Mouse (Mus musculus) liver, embryonic 12.5 days (tissue): ENCODE data around the gene Amotl1. TPM values are rescaled to one million over a fixed set of nuclear protein-coding genes. Genes with fewer than 3 reads are reported as not detected.

Experiments used
- ATAC-seq: fragments of 200-750 bp; cut with Nextera tagmentation; 2 replicates; pipeline ENCODE4 v1.8.0; 2017; ENCODE audit warnings: moderate number of reproducible peaks, mild to moderate bottlenecking, moderate library complexity
- H3K27ac ChIP-seq: fragments of 300-500 bp; sonication (generic); 2 replicates; pipeline ENCODE4 v1.5.1; 2016; ENCODE audit warnings: mild to moderate bottlenecking
- H3K27me3 ChIP-seq: fragments of 300-500 bp; sonication (generic); replicated peaks from 2 replicates; pipeline ENCODE4 v1.6.1; 2016; ENCODE audit warnings: mild to moderate bottlenecking, moderate library complexity
- H3K36me3 ChIP-seq: fragments of 300-500 bp; sonication (generic); 2 replicates; pipeline ENCODE4 v1.6.1; 2016; ENCODE audit warnings: mild to moderate bottlenecking, moderate library complexity
- H3K4me1 ChIP-seq: fragments of 300-500 bp; sonication (generic); 2 replicates; pipeline ENCODE4 v1.6.1; 2016
- H3K4me2 ChIP-seq: fragments of 300-500 bp; sonication (generic); 2 replicates; pipeline ENCODE4 v1.6.1; 2016; ENCODE audit warnings: mild to moderate bottlenecking, moderate library complexity
- H3K4me3 ChIP-seq: fragments of 300-500 bp; sonication (generic); 2 replicates; pipeline ENCODE4 v1.5.1; 2016; ENCODE audit warnings: mild to moderate bottlenecking, moderate library complexity
- H3K9ac ChIP-seq: fragments of 300-500 bp; sonication (generic); 2 replicates; pipeline ENCODE4 v1.6.1; 2016; ENCODE audit warnings: mild to moderate bottlenecking, moderate library complexity
- H3K9me3 ChIP-seq: fragments of 300-500 bp; sonication (generic); replicated peaks from 2 replicates; pipeline ENCODE4 v1.6.1; 2016; ENCODE audit warnings: mild to moderate bottlenecking, moderate library complexity
- WGBS: fragments of 180-500 bp; shearing (Covaris S2); methylation state at CpG from one replicate; pipeline ENCODE4 v1.1.7; 2016; ENCODE audit not compliant: insufficient replicate concordance; 5-methylcytosine and 5-hydroxymethylcytosine counted together
- polyA plus RNA-seq: library from polyadenylated mRNA; unstranded; fragments of >200 nt; fragmentation: Nextera tagmentation; extraction: Ambion mirVana; gene quantifications from 2 replicates; pipeline ENCODE4 v1.2.1, GENCODE M21; 2016

Gene Amotl1
- polyA plus RNA-seq, 1 experiment from 2014 or later = 3.4 TPM

- H3K27me3 ChIP-seq = no peaks in the 10 kb centered on the region
- H3K4me1 ChIP-seq = no peaks in the 10 kb centered on the region
- no peaks in the 10 kb centered on the region for H3K9me3 ChIP-seq
- ATAC-seq = 0 out of 2 replicates have a peak, but pooled peaks have one; percentile 42
- 8% methylated on average over 4 of the region's 4 CpGs for WGBS
- no peak overlapping the region for H3K27ac ChIP-seq
- H3K4me3 ChIP-seq = no peak overlapping the region
- no peaks in the 10 kb centered on the region for H3K36me3 ChIP-seq
- no peak overlapping the region for H3K9ac ChIP-seq
- no peak overlapping the region for H3K4me2 ChIP-seq
Measured at GRCm38 (mm10) chr9:14523408-14524043, 121.3 kb downstream of the Amotl1 start.

DNA sequence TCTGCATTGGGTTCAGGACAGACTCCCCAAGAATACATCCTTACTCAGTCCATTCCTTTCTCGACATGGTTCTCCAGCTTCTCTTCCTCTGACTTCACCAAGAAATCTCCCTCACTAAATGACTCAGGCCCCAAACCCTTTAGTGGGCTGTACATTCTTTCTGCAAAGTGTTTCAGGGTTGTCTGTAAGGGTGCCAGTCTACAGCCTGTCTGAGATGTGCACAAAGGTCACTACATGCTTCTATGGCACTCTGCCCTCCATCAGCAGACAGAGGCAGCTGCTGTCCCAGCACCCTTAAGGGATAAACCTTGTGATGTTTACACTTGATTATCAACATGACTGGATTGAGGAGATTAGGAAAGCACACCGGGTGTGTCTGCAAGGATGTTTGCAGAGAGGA lies 123.2 kb downstream of the Amotl1 start:
- ATAC-seq = no peak
- Histone ChIP-seq H3K4me3 (no peak overlapping the region), H3K9ac (no peak overlapping the region), H3K27me3 (no peaks in the 10 kb centered on the region), H3K27ac (no peak overlapping the region), H3K36me3 (no peaks in the 10 kb centered on the region), H3K9me3 (no peaks in the 10 kb centered on the region), H3K4me1 (no peaks in the 10 kb centered on the region), H3K4me2 (no peak overlapping the region)
- WGBS = 31% methylated on average over 2 of the region's 2 CpGs

DNA sequence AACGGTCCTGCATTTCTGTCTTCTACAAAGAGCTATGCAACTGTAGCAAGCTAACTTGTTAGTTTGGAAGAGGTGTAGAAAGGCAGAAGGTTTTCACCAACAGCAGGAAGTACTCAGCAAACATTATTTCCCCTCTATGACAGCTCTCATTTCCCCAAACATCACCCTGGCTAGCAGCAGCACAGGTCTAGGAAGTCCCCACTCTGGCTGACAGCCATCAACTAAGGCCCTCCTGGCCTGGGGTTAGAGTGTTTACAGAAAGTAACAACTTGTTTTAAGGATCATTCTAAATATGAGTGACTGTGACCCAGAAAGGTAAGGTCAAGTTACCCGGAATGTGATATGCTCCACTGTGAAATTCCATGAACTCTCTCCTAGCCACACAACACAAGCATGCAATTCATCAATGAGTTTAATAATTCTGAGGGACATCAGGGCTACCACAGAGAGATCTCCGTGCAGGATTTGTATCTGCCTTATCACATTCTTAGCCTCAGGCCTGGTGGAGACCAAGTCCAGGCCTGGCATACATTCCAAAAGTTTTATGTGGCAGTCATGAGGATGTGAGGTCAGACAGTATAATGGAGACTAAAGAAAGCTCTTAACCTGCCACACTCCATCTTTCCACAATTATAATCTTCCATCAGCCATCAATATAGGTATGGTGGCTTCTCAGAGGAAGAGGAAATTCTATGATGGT lies 123.7 kb downstream of the Amotl1 start:
- H3K9ac ChIP-seq = no peak overlapping the region
- no peak for ATAC-seq
- no peak overlapping the region for H3K27ac ChIP-seq
- H3K27me3 ChIP-seq = no peaks in the 10 kb centered on the region
- whole genome bisulfite sequencing = 47% methylated on average over 3 of the region's 3 CpGs
- H3K4me2 ChIP-seq = no peak overlapping the region
- no peak overlapping the region for H3K4me3 ChIP-seq
- H3K4me1 ChIP-seq = no peaks in the 10 kb centered on the region
- no peaks in the 10 kb centered on the region for H3K36me3 ChIP-seq
- H3K9me3 ChIP-seq = no peaks in the 10 kb centered on the region

DNA sequence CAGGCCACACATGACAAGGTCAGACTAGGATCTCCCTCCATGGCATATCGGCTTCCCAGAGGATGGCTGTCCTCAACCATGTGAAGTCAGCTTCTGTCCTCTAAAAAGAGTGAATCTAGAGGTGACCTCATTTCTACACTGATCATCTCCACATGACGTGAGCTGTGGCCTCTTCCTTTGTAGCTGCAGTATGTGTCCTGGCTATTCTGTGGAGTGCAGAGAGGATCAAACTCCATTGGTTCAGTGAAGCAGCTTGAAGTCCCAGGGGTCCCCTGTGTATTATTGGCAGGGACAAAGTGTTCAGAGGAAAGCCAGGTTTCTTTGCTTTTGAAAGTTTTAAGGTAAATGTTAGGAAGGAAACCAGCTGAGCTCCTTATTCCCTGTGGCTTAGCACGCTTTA lies 126.8 kb downstream of the Amotl1 start:
- H3K4me1 ChIP-seq = no peaks in the 10 kb centered on the region
- H3K4me2 ChIP-seq = no peak overlapping the region
- no peak overlapping the region for H3K4me3 ChIP-seq
- H3K36me3 ChIP-seq = no peaks in the 10 kb centered on the region
- no peaks in the 10 kb centered on the region for H3K27me3 ChIP-seq
- 61% methylated on average over 3 of the region's 3 CpGs for WGBS
- H3K9me3 ChIP-seq = no peaks in the 10 kb centered on the region
- no peak overlapping the region for H3K27ac ChIP-seq
- H3K9ac ChIP-seq = no peak overlapping the region
- ATAC-seq = no peak

DNA sequence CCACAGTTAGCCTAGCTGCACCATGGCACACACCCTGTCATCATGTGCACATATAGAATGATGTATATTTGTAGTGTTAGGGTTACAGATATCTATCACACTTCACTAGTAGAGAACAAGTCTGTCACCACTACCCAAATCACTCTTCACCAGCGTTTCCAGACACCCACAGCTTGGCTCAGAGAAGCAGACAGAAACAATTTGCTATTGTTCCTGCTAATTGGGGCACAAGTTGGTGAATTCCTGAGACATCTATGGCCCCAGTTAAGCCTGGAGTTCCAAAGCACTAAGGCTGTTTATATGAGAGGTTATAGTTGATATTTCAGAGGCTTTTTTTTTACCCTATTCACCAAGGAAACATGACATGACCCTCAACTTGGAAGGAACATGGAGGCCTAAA lies 127.6 kb downstream of the Amotl1 start:
- H3K27ac ChIP-seq = no peak overlapping the region
- no peak for ATAC-seq
- 38% methylated on average over 1 of the region's 1 CpGs for WGBS

DNA sequence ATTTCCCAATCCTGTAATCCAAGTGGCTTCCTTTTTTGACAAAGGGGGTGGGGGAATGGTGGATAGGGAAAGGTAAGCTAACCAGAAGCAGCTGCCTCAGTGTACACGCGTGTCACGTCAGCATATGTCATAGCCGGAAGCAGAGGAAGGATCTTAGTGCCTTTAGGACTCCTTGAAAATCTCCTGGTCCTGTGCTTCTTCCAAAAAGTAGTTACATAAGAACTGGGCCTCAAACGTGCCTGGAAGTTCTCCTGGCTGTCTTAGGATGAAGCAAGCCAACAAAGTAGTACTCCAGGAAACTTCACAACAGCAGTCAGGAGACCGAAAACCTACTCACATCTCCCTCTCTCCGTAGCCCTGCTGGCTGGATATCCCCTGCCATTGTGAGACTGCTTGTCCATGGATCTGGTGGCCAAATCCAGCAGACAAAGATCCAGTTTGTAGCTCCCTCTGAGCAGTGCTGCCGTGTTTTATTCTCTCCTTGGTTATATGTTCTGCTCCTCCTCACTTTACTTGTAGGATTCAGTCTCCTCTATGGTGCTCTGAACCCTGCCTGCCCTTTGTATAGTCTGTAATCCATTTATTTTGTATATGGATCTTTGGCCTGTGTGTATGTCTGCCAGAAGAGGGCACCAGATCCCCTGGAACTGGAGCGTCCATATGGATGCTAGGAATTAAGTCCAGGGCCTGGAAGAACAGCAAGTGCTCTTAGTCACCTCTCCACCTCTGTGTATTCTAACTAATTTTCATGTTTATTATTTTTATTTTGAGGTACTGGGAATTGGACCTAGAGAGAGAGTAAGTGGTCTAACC lies 132.0 kb downstream of the Amotl1 start:
- WGBS = 74% methylated on average over 9 of the region's 9 CpGs
- no peak overlapping the region for H3K4me2 ChIP-seq
- no peak overlapping the region for H3K27ac ChIP-seq
- H3K36me3 ChIP-seq = peaks cover 44% of the 10 kb centered on the region
- no peak for ATAC-seq
- no peaks in the 10 kb centered on the region for H3K4me1 ChIP-seq
- no peaks in the 10 kb centered on the region for H3K27me3 ChIP-seq
- no peak overlapping the region for H3K4me3 ChIP-seq
- H3K9ac ChIP-seq = no peak overlapping the region
- H3K9me3 ChIP-seq = no peaks in the 10 kb centered on the region

More for the DNA sequence above, 127.6 kb downstream of the Amotl1 start:
- H3K4me2 ChIP-seq = no peak overlapping the region
- H3K4me1 ChIP-seq = no peaks in the 10 kb centered on the region
- no peaks in the 10 kb centered on the region for H3K27me3 ChIP-seq
- no peak overlapping the region for H3K4me3 ChIP-seq
- H3K9ac ChIP-seq = no peak overlapping the region
- H3K9me3 ChIP-seq = no peaks in the 10 kb centered on the region
- H3K36me3 ChIP-seq = peaks cover 3% of the 10 kb centered on the region; the same call in 1 of the 2 replicates

DNA sequence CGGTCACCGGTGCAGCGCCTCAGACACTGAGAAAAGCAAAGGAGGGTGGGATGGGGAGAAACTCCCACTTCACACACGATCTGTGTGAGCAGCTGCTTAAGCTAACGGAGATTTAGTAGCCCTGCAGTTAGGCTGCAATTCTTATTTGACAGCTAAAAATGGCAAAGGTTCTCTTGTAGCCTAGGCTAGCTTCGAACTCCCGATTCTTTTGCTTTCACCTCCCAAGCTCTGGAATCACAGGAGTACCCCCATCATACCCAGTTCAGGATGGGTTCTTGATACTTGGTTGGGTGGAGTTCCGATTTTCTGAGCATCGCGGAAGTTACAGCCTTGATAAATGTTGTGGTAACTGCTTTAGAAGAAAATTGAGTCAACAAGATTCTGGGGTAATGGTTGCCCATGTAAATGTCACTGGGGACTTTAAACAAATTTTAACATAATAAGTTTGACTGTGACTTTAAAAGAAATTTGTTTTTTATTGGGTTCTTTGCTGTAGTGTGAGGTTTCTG lies 143.9 kb downstream of the Amotl1 start:
- ATAC-seq = no peak
- Histone ChIP-seq H3K9me3 (no peaks in the 10 kb centered on the region), H3K4me1 (peaks cover 16% of the 10 kb centered on the region), H3K27me3 (no peaks in the 10 kb centered on the region), H3K4me3 (peak overlapping the region; percentile 95), H3K9ac (peak overlapping the region; percentile 85), H3K27ac (peak overlapping the region; percentile 68), H3K4me2 (peak overlapping the region; percentile 80), H3K36me3 (peaks cover 38% of the 10 kb centered on the region)
- whole genome bisulfite sequencing = 1% methylated on average over 10 of the region's 10 CpGs

DNA sequence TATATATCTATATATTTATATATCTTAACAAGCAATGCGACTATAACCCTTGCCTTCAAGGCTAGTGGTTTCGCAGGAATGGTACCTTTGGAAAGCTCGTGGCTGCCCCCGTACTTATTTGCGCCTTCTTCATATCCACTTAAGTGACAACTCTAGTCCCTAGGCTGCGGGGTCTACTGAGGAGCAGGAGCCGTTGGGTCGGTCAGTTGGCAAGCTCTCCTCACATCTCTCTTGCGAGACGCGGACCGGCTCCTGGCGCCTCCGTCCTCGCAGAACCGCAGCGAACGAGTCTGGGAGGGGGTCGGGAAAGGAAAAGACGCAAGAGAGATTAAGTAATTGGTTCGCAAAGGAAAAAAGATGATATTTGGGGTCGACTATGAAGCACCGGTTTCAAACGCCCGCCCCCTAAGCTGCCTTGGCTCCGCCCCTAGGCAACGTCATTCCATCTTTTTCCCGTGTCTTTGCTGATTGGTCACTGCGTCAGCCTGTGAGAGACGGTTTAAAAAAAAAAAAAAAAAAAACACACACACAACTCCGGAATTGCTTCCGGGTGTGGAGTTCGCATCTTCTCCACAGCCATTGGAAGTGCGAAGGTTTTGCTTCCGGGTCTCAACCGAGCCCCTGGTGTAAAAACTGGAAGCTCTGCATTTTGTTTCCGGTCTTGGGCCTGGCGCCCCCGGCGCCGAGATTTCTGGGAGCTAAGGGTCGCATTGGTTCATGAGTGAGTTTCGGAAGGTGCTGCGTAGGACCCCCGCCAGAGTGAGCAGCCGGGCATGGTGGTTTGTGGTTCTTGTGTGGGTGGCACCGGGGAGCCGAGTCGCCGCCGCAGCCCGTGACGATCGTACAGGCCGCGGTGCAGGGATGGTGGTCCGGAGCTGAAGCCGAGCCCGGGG lies 144.6 kb downstream of the Amotl1 start, which contains the start of the genes Kdm4d and Cwc15:
Gene Kdm4d, minus strand, starts transcription at position 460 of the 893 bp plus-strand sequence.
Gene Cwc15, plus strand, starts transcription at position 595 of the 893 bp plus-strand sequence.
- Histone ChIP-seq H3K4me2 (peak within 1 kb of the TSS; percentile 80), H3K4me3 (peak within 1 kb of the TSS; percentile 95), H3K27me3 (no peaks in the 10 kb centered on the region), H3K9me3 (no peaks in the 10 kb centered on the region), H3K36me3 (peaks cover 31% of the 10 kb centered on the region), H3K27ac (peak within 1 kb of the TSS; percentile 68), H3K4me1 (peaks cover 16% of the 10 kb centered on the region), H3K9ac (peak within 1 kb of the TSS; percentile 85)
- peak; percentile 98 for ATAC-seq
- 1% methylated on average over 59 of the region's 59 CpGs for WGBS

- H3K4me2 ChIP-seq = peak overlapping the region; percentile 69
- H3K27me3 ChIP-seq = no peaks in the 10 kb centered on the region
- H3K27ac ChIP-seq = no peak overlapping the region
- no peaks in the 10 kb centered on the region for H3K9me3 ChIP-seq
- 0 out of 2 replicates have a peak overlapping the region, but pooled peaks have one; percentile 76 for H3K9ac ChIP-seq
- H3K36me3 ChIP-seq = peaks cover 21% of the 10 kb centered on the region
- peaks cover 16% of the 10 kb centered on the region for H3K4me1 ChIP-seq
- H3K4me3 ChIP-seq = peak overlapping the region; percentile 95
- WGBS = 59% methylated on average over 4 of the region's 4 CpGs
- ATAC-seq = no peak
Measured at GRCm38 (mm10) chr9:14498896-14499705, 145.8 kb downstream of the Amotl1 start.
